Mouse (Mus musculus): ENCODE data around the gene Parp11. TPM values are rescaled to one million over a fixed set of nuclear protein-coding genes. Genes with fewer than 3 reads are reported as not detected.

Gene Parp11
- polyA plus RNA-seq (2014; fragmentation: Illumina TruSeq; extraction: RNeasy Lipid Tissue Mini Kit (QIAGEN cat#74804); ENCODE audit: low read depth, low replicate concordance) = 7.2 TPM

DNA sequence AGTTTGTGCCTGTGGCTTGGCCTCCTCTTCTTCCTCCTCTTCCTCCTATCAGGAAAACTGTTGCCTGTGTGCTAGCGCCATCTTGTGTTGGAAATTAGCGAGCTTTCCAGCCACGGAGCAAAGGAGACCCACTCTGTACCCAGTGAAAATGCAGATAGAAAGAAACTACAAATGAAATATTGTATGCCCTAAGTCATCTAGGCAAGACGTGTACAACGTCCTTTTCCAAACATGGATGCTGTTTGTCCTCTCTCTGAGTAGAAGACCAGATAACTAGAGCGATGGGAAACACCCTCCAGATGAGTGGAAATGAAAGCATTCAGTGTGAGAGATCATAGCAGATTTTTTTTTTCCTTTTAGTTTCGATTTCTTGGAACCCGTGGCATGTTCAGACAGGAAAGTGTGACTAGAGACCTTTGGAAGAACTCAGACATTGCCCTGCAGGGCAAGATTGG, at the start of gene Parp11:
Gene Parp11 (plus strand): TSS at position 405 of the 455 bp plus-strand sequence.

Other genes starting within 250 kb of the Parp11 start
- gene Cracr2a, start 114.5 kb downstream of the Parp11 start, polyA plus RNA-seq (2014; fragmentation: Illumina TruSeq; extraction: RNeasy Lipid Tissue Mini Kit (QIAGEN cat#74804); ENCODE audit: low read depth, low replicate concordance) = 0.08 TPM